Mouse (Mus musculus): ENCODE measurements around the gene Scarf1.

The Scarf1 gene

GRCm38 (mm10) chr11:75513336-75513735 lies at the start of gene Scarf1:
Scarf1 (plus strand) TSS chr11:75513540.
- no peak for DNase-seq (ENCODE audit: low read depth, low spot score)

GRCm38 (mm10) chr11:75463624-75464023 lies 49.7 kb upstream of the Scarf1 start:
- no peak for DNase-seq (ENCODE audit: low read depth, low spot score)

GRCm38 (mm10) chr11:75464417-75464816 lies 48.9 kb upstream of the Scarf1 start:
- DNase-seq (ENCODE audit: low read depth, low spot score): no peak

- DNase-seq (ENCODE audit: low read depth, low spot score): no peak
These were observed 48.3 kb upstream of the Scarf1 start for GRCm38 (mm10) chr11:75465051-75465450.

GRCm38 (mm10) chr11:75466731-75467505 lies 46.4 kb upstream of the Scarf1 start:
- DNase-seq (ENCODE audit: low read depth, low spot score): no peak

- DNase-seq (ENCODE audit: low read depth, low spot score): no peak
These were observed 45.7 kb upstream of the Scarf1 start for GRCm38 (mm10) chr11:75467512-75468215.

- no peak for DNase-seq (ENCODE audit: low read depth, low spot score)
These were observed 44.9 kb upstream of the Scarf1 start for GRCm38 (mm10) chr11:75468410-75468809.

- DNase-seq (ENCODE audit: low read depth, low spot score): no peak
These were observed 44.1 kb upstream of the Scarf1 start for GRCm38 (mm10) chr11:75469261-75469660.

- no peak for DNase-seq (ENCODE audit: low read depth, low spot score)
These were observed 42.7 kb upstream of the Scarf1 start for GRCm38 (mm10) chr11:75470675-75471074.

- no peak for DNase-seq (ENCODE audit: low read depth, low spot score)
These were observed 40.8 kb upstream of the Scarf1 start for GRCm38 (mm10) chr11:75472469-75473081.

- DNase-seq (ENCODE audit: low read depth, low spot score): no peak
These were observed 40.0 kb upstream of the Scarf1 start for GRCm38 (mm10) chr11:75473376-75473775.

- DNase-seq (ENCODE audit: low read depth, low spot score): no peak
These were observed 27.1 kb upstream of the Scarf1 start for GRCm38 (mm10) chr11:75486192-75486591.

- peak; percentile 95 for DNase-seq (ENCODE audit: low read depth, low spot score)
These were observed 26.6 kb upstream of the Scarf1 start, which contains the start of gene Prpf8 for GRCm38 (mm10) chr11:75486601-75487285. Prpf8 (plus strand) TSS chr11:75486816.

GRCm38 (mm10) chr11:75487496-75487895 lies 25.8 kb upstream of the Scarf1 start:
- no peak for DNase-seq (ENCODE audit: low read depth, low spot score)

GRCm38 (mm10) chr11:75494296-75495049 lies 18.9 kb upstream of the Scarf1 start:
- DNase-seq (ENCODE audit: low read depth, low spot score): no peak

GRCm38 (mm10) chr11:75498126-75498525 lies 15.2 kb upstream of the Scarf1 start:
- no peak for DNase-seq (ENCODE audit: low read depth, low spot score)

GRCm38 (mm10) chr11:75508162-75508561 lies 5.2 kb upstream of the Scarf1 start:
- DNase-seq (ENCODE audit: low read depth, low spot score): no peak

- DNase-seq (ENCODE audit: low read depth, low spot score): no peak
These were observed 4.4 kb upstream of the Scarf1 start for GRCm38 (mm10) chr11:75508904-75509303.

- no peak for DNase-seq (ENCODE audit: low read depth, low spot score)
These were observed 3.4 kb upstream of the Scarf1 start, which contains the start of gene Rilp for GRCm38 (mm10) chr11:75509741-75510626. Rilp (plus strand) TSS chr11:75510094.

- DNase-seq (ENCODE audit: low read depth, low spot score): peak; percentile 76
These were observed 2.7 kb upstream of the Scarf1 start for GRCm38 (mm10) chr11:75510627-75510993.
